Mouse (Mus musculus): Measurements from ENCODE around the gene Gm17720. TPM values are rescaled to one million over a fixed set of nuclear protein-coding genes. Genes with fewer than 3 reads are reported as not detected.

The Gm17720 gene
- not detected in 2 replicates for polyA plus RNA-seq (2012; ENCODE audit: low replicate concordance)

DNA sequence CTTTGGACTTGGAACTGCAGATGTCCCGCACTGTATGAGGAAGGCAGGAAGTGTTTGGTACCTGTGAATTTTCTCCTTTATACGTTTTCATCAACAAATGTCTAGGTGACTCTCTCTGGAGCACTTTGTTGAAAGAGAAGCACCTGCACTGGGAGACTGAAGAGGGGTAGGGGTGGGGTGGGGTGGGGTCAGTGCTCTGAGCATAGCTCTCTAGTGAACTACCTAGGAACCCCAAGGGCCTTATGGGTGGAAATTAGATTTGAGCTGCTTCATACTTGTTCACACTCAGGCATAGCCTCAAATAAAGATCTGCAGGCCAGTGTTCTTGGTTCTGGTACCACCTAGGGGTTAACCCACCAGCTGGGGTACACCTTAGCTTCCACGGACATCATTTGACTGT lies at the start of gene Gm17720:
TSS of gene Gm17720 (minus strand) at position 101 of the 400 bp plus-strand sequence.

DNA sequence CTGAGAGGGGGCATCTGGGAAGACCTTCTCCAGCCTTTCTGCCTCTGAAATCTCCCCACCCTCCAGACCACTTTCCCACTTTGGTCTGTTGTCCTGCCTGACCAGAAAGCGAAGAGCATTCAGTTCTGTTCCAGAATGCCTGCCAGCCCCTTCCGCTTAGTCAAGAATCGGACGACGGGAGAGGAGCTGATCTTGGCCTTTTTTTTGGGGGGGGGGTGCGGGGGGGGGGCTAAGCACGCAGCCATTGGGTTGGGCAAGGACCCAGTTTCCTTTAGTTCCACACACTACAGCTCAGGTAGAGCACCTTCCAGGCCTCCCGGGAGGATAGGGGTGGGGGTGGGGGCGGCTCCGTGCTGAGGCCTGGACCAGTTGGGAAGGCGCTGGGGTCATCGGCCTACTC lies 1.6 kb downstream of the Gm17720 start, which contains the start of gene Gm21964:
TSS of gene Gm21964 (plus strand) at position 301 of the 400 bp plus-strand sequence.

DNA sequence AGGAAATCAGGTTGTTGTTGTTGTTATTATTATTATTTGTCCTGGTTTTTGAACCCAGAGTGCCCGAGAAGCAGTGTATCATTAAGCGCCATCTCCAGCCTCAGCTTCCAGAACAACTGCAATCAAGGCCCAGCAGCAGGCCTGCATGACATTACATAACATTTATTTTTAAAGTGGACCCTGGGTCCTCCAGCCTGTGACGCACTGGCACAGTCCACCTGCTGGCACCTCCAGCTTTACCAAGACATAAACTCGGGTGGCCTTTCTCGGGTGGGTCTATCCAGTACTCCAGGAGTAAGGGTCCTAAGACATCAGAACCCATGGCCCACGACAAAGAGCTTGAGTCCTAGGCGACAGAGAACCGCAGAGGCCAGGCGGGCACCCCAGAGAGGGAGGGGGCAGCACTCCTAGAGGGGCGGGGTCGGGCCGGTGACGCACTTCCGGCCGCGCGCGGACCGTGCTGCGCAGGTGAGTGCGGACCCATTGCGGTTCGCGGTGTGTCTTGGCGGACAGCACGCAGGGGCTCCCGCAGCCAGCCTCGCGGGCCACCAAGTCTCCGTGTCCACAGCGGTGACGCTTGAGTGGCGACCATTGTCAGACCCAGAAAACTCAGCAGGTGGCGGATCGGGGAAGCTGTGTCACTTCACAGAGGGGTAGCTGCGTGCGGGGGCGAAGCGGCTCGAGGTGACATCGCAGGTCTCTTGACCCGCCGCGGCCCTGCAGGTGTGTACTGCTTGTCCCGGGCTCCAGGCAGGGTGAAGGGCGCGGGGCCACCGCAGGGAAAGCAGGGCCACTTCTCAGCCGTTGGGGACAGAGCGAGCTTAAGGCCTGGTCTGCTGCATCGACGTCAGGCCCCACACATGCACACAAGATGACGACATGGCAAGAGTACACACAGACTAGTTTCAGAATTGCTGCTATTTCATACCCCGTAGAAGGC lies 23.0 kb downstream of the Gm17720 start, which contains the start of gene Zfp612:
TSS of gene Zfp612 (plus strand) at position 465 of the 940 bp plus-strand sequence.

DNA sequence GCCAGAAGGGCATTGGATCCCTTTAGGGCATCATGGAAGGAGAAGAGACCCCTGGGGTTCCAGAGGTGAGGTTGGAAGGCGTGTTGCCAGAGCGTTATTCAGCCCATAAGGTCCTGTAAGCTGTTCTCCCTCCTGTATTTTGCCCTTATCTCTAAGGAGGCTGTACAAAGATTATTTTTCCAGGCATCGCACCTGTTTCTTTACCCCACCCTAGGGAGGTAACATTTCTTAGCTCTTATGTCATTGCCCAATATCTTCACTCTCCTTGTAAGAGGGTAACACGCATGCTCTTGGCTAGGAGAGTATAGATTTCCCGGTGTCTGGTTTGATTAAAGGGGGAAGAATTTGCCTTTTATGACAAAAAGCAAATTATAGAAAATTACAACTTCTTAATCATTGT lies 62.9 kb downstream of the Gm17720 start, which contains the start of gene Chst4:
TSS of gene Chst4 (minus strand) at position 82 of the 400 bp plus-strand sequence.

Other genes with a start within 250 kb of the Gm17720 start
- 2.8 and 4.8 TPM in 2 replicates for gene Phlpp2, start 234.2 kb downstream of the Gm17720 start, polyA plus RNA-seq (2012; ENCODE audit: low replicate concordance)
- 0.59 TPM in 1 of 2 replicates, not detected in the other for gene Marveld3, start 140.6 kb downstream of the Gm17720 start, polyA plus RNA-seq (2012; ENCODE audit: low replicate concordance)
- not detected in 2 replicates for gene Tat, start 112.3 kb downstream of the Gm17720 start, polyA plus RNA-seq (2012; ENCODE audit: low replicate concordance)
- gene Chst4, start 63.0 kb downstream of the Gm17720 start, polyA plus RNA-seq (2012; ENCODE audit: low replicate concordance), result not detected in 2 replicates
- gene Zfp612, start 23.0 kb downstream of the Gm17720 start, polyA plus RNA-seq (2012; ENCODE audit: low replicate concordance), result 0.31 and 0.35 TPM in 2 replicates
- not detected in 2 replicates for gene Gm21964, start 1.5 kb downstream of the Gm17720 start, polyA plus RNA-seq (2012; ENCODE audit: low replicate concordance)
- gene Calb2, start 65.5 kb upstream of the Gm17720 start, polyA plus RNA-seq (2012; ENCODE audit: low replicate concordance), result not detected in 2 replicates
- gene Cmtr2, start 112.9 kb upstream of the Gm17720 start, polyA plus RNA-seq (2012; ENCODE audit: low replicate concordance), result 1.0 and 1.4 TPM in 2 replicates
- gene Hydin, start 164.2 kb upstream of the Gm17720 start, polyA plus RNA-seq (2012; ENCODE audit: low replicate concordance), result not detected in 2 replicates

Measured in hematopoietic multipotent progenitor cell, adult 10-12 weeks (in vitro differentiated cells).